Comparison of ENCODE assay signal across 7 mouse cellular contexts in the genomic region with DNA sequence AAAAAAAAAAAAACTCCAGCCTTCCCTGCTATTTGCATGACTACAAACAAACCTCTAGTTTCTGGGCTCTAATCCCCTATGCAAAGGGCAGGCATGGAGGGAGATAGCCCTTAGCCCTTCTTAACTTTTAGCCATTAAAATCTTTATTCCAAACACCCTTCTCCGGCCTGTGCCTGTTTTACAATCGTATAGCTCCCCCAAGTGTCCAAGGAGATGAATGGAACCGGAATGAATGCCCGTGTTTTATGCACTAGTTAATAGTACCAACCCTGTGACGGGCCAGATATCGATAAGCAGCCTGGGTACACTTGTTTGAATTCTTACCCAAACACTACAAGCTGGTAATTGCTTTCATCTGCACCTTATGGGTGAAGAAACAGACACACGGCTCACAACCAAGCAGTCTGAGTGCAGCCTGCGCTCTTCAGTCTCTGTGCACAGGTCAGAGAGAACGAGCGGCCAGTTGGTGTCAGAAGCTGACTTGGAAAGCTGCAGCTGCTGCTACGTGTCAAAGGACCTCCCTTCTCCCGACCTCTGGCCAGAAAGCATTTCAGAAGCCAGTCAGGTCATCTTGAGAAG.
A peak's percentile ranks its signal among the peaks of the same experiment; 100 is the strongest.
DNase-seq lines count a peak whose midpoint lies in the region; ATAC-seq and TF ChIP-seq lines count a peak whose summit lies in the region.

No protein-coding gene starts in this region.

- TF ChIP-seq CTCF in ES-Bruce4 (IDR thresholded peaks at IDR 0.05; ENCODE audit: low read depth, low read length) = peak; percentile 11

- no peaks in the 10 kb centered on the region for H3K9me3 ChIP-seq in ES-Bruce4 (replicated peaks; ENCODE audit: control insufficient read depth, insufficient read depth, low read length, poor library complexity, severe bottlenecking)

- no peak overlapping the region for H3K27ac ChIP-seq in ES-Bruce4 (ENCODE audit: insufficient read depth, low read length)

- no peak for TF ChIP-seq EP300 in ES-Bruce4 (IDR thresholded peaks at IDR 0.05; ENCODE audit: insufficient read depth, low read depth, low read length)

- TF ChIP-seq POLR2A in ES-Bruce4 (IDR thresholded peaks at IDR 0.05; ENCODE audit: insufficient read depth, low read length) = no peak

- no peaks in the 10 kb centered on the region for H3K36me3 ChIP-seq in ES-Bruce4 (ENCODE audit: control insufficient read depth, insufficient read depth, low read length, poor library complexity, severe bottlenecking)

- DNase-seq in 416B (ENCODE audit: low read depth) = peak; percentile 52
- DNase-seq in embryo, embryonic 11.5 days (ENCODE audit: low read depth, low spot score) = peak; percentile 46
- peak; percentile 64 to 74 for DNase-seq in heart, postnatal 10 days
- peak; percentile 37 to 53 for DNase-seq in layer of hippocampus, postnatal 10 days (ENCODE audit: low spot score in 2 of 2)
- DNase-seq in spleen, postnatal 10 days (ENCODE audit: low spot score in 2 of 2) = no peak

- no peak overlapping the region for H3K4me3 ChIP-seq in ES-Bruce4 (ENCODE audit: low read depth, low read length)

- ATAC-seq in megakaryocyte-erythroid progenitor cell, adult 5-6 weeks (replicated peaks; ENCODE audit: low FRiP score, low TSS enrichment, poor library complexity, severe bottlenecking) = peak; percentile 76

- H3K4me1 ChIP-seq in ES-Bruce4 (ENCODE audit: control insufficient read depth, insufficient read depth, low read length) = no peaks in the 10 kb centered on the region

- no peak overlapping the region for H3K9ac ChIP-seq in ES-Bruce4 (ENCODE audit: low read depth, poor library complexity, severe bottlenecking)

- no peaks in the 10 kb centered on the region for H3K27me3 ChIP-seq in ES-Bruce4 (ENCODE audit: control insufficient read depth, insufficient read depth, low read length, poor library complexity, severe bottlenecking)

- intact Hi-C loops in heart, postnatal 10 days (cut with DNase I) = loop anchor here (1.0 to 10.0 kb wide), 3 partner anchors 482 to 674 kb away; no protein-coding TSS in a partner anchor

Comparison
In these comparisons a context has a peak if more than half of its experiments do, and no peak if none do; other contexts are left out.
1. DNase-seq: peak in 416B (single experiment), embryo, embryonic 11.5 days (single experiment), heart, postnatal 10 days (2 of 2) and layer of hippocampus, postnatal 10 days (2 of 2); none in spleen, postnatal 10 days (0 of 2).